Mouse (Mus musculus) gastrocnemius, adult 8-10 months (tissue): ENCODE results near the gene Psmc6. TPM values are rescaled to one million over a fixed set of nuclear protein-coding genes. Genes with fewer than 3 reads are reported as not detected.

Experiments
- DNase-seq, 2 experiments: peaks; one replicate each; pipeline ENCODE4 v3.0.0; 2022; ENCODE audit warnings: low spot score in 2 of 2
- total RNA-seq, 4 experiments: library from RNA; stranded (reverse); gene quantifications; 2 replicates each; pipeline ENCODE4 v1.2.4; 2022

Psmc6 gene
- total RNA-seq: 100 to 1,000 TPM in 1 of 4 experiments, 10 to 100 TPM in 3; 91.2 to 102 (median 96.4) TPM

DNA sequence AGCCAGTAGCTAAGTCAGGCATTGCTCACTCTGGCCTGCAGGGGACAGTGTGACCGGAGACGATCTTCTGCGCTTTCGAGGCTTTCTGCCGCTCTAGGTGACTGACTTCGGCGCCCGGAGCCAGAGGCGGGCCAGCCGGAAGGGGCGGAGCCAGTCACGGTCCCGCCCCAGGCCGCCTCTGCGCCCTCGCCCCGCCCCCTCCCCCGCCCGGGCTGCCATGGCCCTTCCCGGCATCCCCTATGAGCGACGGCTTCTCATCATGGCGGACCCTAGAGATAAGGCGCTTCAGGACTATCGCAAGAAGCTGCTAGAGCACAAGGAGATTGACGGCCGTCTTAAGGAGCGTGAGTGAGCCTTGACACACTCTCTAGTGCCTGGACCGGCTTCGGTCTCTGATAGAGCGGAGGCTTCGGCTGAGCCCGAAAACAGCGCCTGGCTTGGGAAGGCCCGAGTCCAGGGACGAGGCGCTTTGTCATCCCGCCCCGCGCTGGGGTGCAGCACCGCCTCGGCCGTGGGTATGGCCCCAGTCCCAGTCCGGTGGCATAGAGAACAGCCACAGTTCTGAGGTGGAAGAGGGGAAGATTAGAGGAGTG lies at the start of gene Psmc6:
Gene Psmc6 (plus strand): TSS at position 200 of the 593 bp plus-strand sequence.
- DNase-seq: peak; percentile 79 to 88

DNA sequence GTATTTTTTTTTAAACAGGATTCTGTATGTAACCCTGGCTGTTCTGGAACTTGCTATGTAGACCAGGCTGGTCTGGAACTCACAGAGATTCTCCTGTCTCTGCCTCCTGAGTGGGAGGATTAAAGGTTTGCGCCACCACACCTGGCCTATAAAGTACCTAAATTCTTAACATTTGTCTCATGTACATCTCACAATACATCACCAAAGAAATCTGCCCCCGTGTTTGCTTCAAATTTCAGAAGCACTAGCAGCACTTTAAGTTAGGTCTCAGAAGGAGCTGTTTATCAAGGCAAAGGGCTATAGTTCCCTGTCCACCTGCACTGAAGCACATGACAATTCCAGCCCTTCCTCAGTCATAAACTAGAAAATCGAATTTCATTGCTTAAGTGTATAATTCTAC lies 47.5 kb upstream of the Psmc6 start:
- DNase-seq: no peak

DNA sequence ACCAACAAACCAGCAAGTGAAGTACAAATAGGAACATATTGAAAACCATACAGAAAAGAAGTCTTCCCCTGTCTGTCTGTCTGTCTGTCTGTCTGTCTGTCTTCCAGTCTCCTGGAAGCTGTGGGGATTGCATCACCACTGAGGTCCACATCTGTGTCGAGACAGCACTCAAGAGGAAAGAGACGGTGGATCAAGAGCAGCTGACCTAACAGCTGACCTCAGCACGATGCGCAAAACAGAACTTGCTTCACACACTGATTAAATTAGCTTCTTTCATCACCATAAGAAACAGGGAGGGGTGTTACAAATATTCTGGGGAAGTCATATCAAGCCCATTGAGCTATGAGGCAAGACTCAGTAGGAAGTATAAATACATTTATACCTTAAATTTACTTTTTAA lies 38.0 kb upstream of the Psmc6 start:
- no peak for DNase-seq

DNA sequence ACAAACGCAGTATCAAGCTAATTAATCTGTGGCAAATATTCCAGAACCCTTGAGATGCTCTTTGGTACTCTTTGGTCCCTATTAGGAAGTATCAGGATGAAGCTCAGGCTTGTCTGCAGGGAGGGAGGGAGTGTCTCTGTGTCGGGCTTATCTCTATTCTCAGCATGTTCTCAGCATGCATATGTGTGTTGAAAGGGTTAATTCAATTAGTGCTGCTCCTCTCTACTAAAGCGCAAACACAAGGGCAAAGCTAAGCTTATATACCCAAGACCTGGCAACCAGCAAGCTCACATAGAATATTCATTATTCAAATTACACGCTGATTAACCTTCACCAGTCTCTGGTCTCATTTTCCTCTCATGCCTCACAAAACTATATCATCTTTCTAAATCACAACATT lies 25.6 kb upstream of the Psmc6 start:
- DNase-seq: no peak

DNA sequence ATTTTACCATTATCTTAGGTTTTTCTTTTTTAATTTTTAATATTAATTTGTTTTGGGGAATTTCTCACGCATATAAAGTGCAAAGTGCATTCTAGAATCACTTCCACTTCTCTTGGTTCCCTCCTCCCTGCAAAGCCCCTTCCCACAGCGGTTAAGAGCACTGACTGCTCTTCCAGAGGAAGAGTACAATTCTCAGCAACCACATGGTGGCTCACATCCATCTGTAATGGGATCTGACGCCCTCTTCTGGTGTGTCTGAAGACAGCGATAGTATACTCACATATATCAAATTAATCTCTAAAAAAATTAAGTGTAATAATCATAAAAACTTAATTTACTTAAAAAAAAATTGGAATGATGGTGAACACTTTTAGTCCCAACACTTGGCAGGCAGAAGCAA lies 25.2 kb upstream of the Psmc6 start:
- DNase-seq: no peak

DNA sequence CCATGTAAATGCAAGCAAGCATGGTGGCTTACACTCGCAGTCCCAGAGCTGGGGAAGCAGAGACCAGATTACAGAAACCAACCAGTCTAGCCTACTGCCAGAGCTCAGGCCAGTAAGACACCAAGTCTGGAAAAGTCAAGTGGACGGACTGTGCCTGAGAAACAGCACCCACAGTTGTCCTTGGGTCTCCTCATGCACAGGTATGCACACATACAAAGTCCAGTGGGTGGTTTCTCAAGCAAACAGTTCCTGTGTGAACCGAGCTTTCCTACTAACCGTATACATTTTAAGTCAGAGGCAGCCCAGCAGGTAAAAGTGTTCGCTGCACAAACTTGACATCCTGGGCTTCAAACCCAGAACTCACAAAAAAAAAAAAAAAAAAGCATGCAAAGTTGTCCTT lies 23.7 kb upstream of the Psmc6 start:
- no peak for DNase-seq

DNA sequence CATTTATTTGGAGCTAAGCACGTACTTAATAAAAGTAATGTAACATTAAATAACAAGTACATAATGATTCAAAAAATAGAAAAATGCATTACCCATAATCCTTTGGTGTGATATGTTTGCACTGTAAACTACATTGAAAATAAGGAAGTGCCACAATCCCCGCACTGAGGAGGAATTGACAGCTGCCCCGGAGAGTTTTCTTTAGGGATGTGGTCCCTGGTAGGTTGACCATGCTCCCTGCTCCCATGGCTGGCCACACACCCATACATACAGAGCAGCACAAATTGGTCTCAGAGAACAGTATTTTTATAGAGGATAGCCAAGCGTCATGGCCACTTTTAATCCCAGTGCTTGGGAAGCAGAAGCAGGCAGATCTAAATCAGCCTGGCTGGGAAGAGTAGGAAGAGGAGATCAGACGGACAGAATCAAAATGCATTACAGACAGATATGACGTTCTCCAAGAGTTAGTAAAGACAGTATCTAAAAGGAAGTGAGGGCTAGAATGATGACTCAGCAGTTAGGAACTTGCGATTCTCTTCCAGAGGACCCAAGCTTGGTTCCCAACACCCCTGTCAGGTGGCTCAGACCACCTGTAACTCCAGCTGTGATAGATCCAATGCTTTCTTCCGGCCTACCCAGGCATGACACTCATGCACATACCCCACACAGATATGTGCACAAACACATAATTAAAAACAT lies 21.8 kb upstream of the Psmc6 start:
- no peak for DNase-seq

DNA sequence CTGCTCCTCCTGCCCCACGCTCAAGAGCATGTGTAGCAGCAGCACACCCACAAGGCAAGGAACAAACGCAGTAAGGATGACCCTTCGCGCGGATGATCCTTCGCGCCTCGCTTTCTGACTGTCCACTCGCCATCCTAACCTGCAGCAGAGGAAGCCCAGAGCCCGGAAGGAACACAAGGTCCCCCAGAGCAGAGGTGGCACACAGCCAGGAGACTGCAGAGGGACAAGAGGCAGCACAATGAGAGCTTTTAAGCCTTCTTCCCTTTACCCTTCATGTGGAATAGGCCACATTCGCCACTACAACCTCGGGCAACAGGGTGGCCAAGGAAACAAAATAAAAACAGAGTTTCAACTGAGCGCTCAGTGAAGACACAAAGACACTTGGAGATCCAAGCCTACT lies 19.9 kb upstream of the Psmc6 start:
- DNase-seq: no peak

DNA sequence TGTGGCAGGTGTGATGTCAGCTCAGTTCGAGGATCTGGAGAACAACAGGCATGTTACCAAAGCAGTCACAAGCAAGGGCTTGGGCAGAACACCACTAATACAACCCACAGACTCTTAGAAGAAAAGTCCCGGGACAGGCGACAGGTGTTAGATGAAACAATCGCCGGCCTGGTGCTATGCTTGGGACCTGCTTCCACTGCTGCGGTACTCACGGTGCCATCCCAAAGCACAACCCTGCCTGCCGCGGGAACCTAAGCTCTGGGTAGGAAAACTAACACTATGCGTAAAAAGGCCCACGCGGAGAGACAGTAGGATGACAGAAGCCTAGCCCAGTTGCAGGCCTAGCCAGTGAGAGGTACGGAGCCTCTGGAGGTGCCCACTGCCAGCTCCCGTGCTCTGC lies 19.5 kb upstream of the Psmc6 start:
- no peak for DNase-seq

DNA sequence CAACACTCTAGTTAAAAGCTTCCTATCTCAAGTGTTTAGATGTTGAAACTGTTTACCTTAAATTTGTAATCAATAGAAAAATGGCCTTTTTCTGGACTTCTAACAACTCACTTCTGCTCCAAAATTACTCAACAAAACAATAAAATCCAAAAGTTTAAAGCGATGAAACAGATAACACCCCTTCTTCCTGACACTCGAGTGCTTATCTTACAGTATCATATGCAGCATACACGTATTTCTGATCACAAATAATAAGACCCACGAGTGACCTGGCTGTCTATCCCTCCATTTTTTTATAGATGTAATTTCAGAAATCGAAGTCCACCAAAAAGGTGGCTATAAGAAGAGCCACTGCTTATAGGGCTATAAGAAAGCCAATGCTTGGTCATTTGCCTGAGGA lies 12.7 kb upstream of the Psmc6 start:
- no peak for DNase-seq

DNA sequence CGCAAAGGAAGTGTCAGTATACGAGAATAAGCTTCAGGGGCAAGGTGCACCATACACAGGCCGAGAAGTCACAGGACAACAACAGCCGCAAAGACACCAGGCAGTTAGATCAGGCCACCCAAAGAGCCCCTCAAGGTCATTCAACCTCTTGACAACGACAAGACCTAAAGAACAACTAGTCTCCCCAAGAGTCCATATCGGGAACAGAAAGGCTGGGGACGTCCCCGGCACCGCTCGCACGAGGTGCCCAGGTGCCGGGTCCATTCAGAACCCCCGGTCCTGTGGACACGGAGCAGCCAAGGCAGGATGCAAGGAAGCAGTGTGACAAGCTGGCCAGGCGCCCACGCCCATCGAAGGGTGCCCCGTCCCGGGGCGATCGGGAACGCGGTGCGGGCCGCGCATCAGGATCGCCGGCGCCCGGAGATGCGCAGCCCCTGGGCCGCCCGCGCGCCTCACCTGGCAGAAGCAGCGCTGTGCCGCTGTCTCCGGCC lies 11.6 kb upstream of the Psmc6 start:
- DNase-seq: no peak

DNA sequence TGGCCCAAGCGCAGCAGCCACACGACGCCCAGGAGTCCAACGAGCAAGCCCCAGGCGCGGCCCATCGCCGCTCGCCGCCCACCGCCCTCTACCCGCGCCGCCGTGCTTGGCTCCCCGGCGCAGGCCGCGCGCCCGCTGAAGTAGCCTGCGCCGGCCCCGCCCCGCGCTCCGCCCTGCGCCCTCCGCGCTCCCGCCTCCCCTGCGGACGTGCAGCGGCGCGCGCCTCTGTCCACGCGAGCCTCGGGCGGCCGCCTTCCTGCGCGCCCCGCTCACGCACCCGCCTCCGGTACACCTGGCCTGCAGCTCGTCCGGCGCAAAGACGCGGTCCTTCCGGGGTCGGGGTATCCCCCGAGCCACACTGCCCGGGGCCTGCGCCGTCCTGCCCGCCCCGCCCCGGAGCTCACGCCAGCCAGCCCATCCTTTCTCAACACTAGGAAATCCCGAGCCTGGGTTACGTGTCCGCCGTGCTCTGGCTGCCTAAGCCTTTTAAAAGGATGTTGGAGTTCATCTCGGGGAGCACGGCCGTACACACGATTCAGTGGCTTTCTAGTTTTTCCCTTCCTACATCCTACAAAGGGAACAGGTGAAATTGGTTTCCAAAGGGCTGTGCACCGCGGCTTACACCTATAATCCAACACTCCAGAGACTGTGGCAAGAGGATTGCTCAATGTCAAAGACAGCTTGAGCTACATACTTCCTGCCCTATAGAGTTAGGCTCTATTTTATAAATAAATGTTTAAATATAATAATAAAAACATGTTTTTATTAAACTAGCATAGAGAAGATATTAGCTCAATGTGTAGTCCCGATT lies 11.0 kb upstream of the Psmc6 start, which contains the start of gene Ero1l:
Gene Ero1l (minus strand): TSS at position 346 of the 811 bp plus-strand sequence.
- DNase-seq: peak; percentile 65 to 74

DNA sequence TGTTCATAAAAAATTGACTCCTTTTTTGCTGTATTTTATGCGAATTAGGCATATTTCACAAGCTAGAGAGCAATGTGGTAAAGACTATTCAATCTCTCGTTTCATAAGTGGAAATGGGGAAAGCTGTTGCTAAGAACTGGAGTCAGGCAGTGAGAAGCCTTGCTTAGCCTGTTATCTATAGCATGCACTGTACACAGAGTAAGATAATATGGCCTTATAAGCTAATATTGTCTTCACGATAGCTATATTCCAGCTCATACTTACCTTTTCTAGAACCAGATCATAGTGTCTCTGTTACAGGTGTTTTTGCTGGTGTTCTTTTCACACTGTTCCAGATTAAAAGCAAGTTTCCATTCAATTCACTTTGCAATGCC lies 10.4 kb upstream of the Psmc6 start:
- DNase-seq: no peak

DNA sequence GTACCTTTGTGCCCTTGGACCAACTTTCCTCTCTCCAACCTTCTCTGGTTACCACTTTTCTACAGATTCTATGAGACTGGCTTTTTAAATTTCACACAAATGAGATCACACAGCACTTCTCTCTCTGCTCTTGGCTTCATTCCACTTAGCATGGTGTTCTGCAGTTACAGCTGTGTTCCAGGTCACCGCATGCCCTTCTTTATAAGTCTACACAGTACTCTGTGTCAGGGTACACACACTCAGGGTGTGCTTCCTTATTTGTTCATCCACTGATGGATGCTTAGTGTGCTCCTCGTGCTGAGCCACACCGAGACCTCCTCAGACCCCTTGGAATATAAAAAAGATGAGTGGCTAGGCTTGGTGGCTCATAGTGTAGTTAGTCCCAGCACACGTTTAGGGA lies 9.5 kb upstream of the Psmc6 start:
- no peak for DNase-seq

DNA sequence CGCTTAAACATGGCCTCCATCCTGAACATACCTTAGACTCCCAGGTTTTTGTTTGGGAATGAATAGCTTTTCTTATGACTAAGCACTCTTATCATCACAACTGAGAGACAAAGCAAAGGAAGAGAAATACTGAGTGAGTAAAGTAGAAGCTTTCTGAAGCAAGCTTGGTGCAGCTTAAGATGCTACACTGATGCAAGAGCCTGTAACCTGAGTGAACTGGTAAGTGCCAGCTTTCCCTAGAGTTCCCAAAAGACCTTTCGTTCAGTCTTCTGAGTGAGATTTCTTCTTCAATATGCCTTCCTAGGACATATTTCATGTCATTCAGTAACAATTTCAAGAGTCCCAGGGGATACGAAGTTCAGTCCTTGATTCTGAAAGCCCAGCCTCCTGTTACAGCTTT lies 8.5 kb upstream of the Psmc6 start:
- no peak for DNase-seq

DNA sequence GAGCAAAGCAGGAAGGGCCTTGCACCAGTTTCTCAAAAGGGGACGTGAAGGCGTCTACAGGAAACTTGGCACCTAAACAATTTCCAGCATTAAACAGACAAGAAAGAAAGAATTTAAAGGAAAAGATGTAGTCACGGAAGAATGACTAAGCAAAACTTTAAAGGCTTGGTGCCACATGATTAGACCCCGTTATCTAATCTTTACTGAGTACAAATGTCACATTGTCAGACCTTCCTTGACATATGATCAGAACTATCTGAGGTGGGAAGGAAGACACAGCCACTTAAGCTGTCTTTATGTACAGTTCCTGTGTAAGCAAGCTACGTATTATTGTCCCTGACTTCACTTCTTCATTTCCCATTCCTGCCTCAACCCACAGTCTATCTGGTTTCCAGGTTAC lies 8.0 kb upstream of the Psmc6 start:
- no peak for DNase-seq

DNA sequence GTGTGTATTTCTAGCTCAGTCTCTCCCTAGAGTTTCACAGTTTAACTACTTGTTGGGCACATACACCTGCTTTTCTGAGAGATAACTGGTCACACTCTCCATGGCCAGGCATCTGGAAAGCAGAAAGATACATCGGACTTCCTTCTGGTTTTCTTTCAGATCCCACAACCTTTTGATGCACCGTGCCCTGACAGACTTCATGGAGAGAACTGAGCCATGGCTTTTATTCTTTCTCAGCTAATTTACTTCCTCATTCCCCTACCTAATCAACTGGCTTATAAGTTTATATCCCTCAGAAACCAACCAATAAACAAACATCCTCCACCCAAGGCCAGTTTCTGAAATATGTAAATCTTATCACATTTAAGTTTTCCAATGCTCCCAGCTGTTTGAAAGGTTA lies 7.1 kb upstream of the Psmc6 start:
- no peak for DNase-seq

DNA sequence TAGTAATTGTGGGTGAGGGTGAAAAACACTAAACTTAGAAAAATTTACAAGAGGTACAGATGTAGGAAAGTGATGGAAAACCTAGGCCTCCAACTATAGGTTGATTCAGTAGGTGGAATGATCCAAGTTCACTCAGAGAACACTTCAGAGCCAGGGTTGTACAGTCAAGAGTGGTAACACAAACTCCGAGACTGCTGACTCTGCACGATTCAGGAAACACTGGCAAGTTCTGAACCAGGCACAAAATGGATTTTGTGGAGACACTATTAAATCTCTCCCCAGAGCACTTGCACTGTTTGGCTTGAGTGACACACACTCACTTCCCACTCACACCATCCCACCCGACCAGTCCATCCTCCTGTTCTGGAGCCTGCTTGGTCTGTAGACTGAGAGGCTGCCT lies 6.3 kb upstream of the Psmc6 start:
- DNase-seq: no peak

DNA sequence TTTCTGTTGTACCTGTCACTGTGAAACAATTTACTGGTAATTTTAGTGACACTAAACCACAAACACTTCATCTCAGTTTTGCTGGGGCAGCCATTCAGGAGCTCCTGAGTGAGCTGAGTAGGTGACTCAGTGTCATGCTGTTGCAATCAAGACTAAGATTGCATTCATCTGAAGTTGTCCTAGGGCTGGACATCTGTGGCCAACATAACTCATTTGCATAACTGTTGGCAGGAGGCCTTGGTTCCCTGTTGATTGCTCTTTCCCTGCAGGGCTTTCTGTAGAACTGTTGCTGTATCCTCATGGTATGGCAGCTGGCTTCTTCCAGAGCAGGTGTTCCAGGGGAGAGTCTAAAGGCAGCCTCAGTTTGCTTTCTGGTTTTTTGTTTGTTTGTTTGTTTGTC lies 4.1 kb upstream of the Psmc6 start:
- DNase-seq: no peak

DNA sequence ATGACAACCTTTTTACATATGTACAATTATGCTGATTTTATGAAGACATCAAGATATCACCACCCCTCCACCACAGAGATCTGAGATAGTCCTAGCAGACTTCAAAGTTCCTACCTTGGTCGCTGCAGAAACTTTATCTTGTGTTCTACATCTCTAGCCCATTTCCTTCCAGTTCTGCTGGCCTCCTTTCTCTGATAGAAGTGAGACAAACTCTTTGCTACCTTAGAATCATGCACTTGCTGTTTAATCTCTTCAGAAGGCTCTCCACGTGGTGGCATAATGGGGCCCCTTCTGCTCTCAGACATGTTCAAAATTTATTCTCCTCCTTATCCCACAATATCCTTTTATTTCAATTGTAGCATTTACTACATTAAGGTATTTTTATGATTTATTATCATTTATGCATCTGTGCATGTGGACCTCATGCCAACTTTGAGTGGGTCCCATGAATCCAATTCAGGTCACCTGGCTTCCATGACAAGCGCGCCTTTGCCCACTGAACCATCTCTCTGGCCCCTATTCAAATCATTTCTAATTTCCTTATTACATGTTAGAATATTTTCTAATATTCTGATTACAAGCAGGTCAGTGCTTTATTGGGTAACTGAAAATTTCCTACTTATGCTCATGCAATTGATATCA lies 1.4 kb upstream of the Psmc6 start:
- DNase-seq: no peak

DNA sequence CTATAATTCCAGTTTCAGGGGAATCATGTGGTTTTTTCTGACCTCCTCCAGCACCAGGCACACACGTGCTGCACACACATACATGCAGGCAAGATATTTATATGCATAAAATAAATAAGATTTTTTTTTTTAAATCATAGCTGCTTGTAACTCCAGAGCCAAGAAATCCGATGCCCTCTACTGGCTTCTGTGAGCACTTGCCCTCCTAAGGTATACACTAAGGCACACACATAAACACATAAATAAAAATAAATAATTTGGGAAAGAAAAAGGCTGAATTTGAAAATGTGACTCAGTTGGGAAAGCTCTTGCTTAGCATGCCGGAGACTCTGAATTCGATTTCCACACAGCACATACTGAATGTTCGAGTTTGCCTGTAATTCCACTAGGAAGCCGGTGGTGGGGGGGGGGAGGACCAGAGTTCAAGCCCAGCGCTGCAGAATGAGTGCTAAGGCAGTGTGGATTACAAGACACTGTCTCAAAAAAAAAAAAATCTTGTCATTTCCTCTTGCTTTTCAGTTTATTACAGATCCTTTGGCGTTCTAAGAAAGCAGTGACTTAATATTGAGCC lies 485 bp upstream of the Psmc6 start:
- no peak for DNase-seq
